Mouse (Mus musculus) right cerebral cortex, adult 2 months (tissue): ENCODE results near the gene Get4.

ENCODE experiments used
- DNase-seq, 2 experiments: peaks; one replicate each; pipeline ENCODE4 v3.0.0; 2021 to 2022; ENCODE audit warnings: low spot score in 2 of 2

The Get4 gene

GRCm38 (mm10) chr5:139241022-139241761 is 10.9 kb upstream of the Get4 start:
- no peak for DNase-seq

GRCm38 (mm10) chr5:139243384-139243783 is 8.7 kb upstream of the Get4 start:
- DNase-seq = no peak

GRCm38 (mm10) chr5:139247767-139248166 is 4.4 kb upstream of the Get4 start:
- DNase-seq = no peak

GRCm38 (mm10) chr5:139248846-139249245 is 3.3 kb upstream of the Get4 start:
- no peak for DNase-seq

DNA sequence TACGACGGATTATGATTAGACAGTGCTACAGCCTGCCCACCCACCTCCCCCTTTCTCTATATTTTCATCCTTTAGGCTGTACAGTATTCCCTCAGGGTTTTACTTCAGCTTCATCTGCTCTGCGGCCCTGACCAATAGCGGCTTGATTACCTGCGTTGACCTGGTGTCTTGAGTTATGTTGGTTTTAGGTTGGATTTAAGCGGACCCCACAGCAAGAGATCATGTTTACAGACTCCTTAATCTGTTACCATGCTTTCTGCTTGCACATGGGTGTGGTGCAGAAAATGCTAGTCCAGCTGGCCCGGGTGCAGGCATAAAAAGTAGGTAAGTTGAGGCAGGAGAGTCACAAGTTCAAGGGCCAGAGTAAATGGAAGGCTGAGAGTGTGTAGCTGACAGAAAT is 845 bp upstream of the Get4 start:
- DNase-seq = no peak

DNA sequence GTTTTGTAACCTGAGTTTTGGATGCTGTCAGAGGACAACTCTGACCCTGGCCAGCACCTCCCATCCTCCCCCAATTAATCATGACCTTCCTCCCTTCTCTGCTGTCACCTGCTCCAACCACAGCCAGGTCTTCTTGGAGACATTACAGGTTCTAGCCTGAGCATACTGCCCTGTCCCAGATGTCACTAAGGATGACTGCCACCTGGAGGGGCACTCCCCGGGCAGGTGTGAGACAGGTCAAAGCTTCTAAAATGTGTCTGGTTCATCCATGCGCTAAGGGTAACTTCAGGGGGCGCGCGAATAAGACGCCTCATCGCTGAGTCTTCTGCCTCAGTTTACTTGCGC is 416 bp upstream of the Get4 start:
- no peak for DNase-seq

- DNase-seq = no peak
These were observed 754 bp downstream of the Get4 start for GRCm38 (mm10) chr5:139252910-139253245.

GRCm38 (mm10) chr5:139253301-139253741 is 1.2 kb downstream of the Get4 start:
- DNase-seq = no peak

DNA sequence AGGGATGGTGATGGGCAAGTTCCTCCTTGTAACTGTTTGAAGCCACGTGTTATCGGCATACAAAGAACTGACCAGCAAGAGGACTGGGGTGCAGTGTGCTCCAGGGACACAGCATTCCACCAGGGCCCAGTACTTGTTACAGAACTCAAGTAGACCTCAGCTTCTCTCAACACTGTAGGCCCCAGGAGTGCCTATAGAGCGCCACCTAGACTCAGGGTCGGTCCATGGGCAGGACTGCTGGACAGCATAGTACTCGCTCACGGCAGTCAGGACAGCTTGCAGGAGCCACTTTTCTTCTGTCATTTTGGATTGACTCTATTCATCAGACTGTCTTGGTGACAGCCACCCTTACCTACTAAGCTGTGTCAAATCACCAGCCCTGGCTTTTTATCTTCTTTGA is 2.8 kb downstream of the Get4 start:
- no peak for DNase-seq

- DNase-seq = no peak
These were observed 3.7 kb downstream of the Get4 start for GRCm38 (mm10) chr5:139255777-139256176.

GRCm38 (mm10) chr5:139256211-139256765 is 4.2 kb downstream of the Get4 start:
- DNase-seq = no peak

DNA sequence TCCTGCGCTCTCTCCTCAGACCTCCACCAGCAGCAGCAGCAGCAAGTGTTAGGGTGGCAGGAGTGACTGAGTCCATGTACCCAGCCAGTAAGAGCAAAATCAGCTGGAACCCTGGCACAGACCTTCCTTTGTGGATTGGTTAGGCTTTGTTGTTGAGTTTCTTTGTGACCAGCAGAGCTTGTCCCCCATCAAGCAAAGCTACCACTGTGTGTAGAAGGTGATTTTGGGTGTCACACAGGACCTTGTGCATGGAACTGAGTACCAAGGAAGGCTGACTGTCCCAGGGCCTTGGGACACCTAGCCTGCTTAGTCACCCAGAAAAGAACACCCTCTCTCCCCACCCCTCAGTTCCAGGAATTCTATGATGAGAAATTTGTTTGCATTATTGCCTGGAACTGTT is 5.1 kb downstream of the Get4 start:
- DNase-seq = no peak

- DNase-seq = no peak
These were observed 5.7 kb downstream of the Get4 start for GRCm38 (mm10) chr5:139257818-139258217.

GRCm38 (mm10) chr5:139258371-139259035 is 6.4 kb downstream of the Get4 start:
- no peak for DNase-seq

- no peak for DNase-seq
These were observed 7.7 kb downstream of the Get4 start for GRCm38 (mm10) chr5:139259853-139260252.

DNA sequence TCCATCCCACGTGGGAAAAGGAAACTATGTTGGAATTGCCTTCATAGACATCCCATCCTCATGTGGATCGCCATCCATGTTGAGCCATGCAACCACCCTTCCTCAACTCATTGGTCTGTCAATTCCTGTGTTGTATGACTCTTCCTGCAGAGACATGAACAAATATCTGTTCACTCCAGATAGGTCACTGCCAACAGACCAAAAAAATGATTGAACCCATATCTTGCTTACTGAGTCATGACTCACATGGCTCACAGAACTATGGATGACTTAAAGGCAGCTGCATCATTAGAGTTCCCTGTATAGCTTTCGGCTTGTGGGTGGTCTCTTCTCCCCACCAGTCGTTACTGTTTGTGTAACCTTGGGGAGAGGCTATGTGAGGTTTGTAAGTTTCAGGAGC is 9.3 kb downstream of the Get4 start:
- DNase-seq = no peak

GRCm38 (mm10) chr5:139267661-139268060 is 15.5 kb downstream of the Get4 start:
- no peak for DNase-seq

DNA sequence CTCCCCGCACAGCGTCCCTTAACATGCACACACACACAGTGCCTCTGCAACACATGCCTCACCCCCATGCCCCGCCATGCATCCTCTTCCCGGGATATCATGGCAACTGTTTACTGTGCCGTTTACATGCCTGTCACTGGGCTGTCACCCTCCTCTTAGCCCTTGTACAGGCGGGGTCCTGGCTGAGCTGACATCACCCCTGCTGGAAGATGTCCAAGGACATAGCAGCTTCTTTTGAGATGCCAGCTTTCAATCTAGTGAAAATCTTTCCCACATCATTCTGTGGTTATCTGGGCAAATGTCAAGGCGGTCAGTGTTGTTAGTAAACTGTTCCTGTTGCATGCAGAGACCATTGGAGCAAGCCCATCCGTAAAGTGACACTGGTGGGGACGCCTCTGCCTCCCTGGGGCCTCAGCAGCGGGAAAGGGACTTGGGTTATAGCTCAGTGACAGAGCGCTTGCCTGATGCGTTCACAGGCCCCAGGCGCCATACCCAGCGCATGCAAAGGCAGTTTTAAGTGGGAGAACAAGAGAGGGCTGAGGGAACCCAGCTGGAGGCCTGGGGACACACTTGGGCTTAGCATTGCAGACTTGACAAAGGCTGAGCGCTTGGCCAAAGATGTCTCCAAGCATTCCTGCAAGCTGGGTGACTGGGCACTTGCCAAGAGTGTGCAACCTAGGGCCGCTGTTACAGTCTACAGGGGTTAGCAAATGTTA is 18.8 kb downstream of the Get4 start:
- no peak for DNase-seq

DNA sequence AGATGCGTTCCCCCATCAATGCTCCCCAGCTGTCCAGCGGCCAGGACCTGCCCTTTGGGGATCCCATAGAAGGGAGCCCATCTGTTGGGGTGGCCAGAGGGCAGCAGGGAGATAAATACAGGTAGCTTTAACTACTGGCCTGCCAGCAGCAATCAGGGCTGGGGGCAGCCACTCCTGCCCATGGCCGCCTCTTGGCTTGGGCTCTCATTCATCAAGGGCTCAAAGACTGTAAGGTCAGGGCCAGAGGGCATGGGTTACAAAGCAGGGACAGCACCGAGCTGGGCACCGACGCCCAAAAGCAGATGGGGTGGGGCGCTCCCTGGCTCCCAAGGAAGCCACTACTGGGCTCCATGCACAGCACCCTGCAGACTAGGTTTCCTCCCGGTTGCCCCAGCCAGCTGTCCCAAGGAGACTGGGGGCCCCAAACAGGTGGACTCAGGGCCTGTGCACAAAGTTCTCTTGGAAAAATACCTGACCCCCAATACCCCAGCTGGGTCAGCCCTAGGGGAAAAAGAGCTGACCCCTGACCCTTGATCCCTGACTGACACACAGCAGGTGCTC is 19.9 kb downstream of the Get4 start:
- no peak for DNase-seq

GRCm38 (mm10) chr5:139277287-139277686 is 25.2 kb downstream of the Get4 start:
- peak; percentile 67 to 75 for DNase-seq

DNA sequence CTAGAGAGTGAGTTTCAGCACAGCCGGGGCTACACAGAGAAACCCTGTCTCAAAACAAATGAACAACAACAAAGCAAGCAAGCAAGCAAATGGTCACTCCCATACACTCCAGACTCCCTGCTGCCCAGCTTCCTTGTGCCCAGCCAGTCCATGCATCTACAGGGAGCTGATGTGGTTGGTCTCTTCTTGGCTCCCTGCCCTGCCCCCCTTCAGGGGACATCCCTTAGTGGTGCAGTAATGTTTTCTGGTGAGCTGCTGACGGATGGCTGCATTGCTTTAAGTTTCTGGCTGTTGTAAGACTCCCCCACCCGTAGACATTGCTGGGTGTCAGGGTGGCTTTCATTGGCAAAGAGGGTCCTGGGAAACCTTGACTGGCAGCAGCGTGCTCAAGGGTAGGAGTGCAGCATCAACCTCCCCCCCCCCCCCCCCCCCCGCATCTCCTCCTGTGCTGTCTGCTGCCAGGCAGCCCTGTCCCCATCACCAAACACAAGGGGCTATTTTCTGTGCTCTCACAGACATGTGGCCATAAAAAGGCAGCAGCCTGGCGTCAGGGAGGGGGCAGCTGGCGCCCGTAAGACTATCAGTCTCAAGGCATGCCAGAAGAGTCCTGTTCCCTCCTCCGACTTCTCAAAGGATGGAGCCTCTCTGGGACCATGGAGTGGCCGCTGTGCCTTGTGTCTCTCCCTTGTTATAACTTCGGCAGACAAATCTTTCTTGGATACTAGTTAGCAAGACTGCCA is 29.4 kb downstream of the Get4 start:
- no peak for DNase-seq

- DNase-seq = peak; percentile 86 to 90
These were observed 30.1 kb downstream of the Get4 start for GRCm38 (mm10) chr5:139282191-139282590.
